Mouse (Mus musculus): ENCODE data around the gene Plscr3.

Gene Plscr3

GRCm38 (mm10) chr11:69895291-69895690 lies 49.1 kb downstream of the Plscr3 start, which contains the start of gene Acap1:
TSS of gene Acap1 (minus strand) at chr11:69895539.
- no peak for DNase-seq (ENCODE audit: low spot score)

DNA sequence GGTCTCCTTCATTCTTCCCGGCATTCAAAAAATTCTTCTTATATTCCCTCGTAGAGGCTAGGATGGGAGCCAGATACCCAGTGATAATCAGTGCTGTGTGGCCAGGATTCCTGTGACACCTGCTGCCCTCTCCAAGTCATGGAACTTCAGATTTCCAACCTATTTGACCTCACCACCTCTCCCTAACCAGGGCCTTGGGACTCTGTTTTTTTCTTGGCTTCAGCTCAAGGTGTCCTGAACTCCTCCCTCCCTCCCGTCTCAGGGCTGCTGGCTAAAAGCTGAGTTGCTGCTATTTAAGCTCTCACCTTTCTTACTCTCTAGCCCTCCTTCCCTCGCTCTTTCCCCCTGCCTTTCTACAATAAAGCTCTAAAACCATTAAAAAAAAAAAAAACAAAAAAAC lies 53.7 kb downstream of the Plscr3 start:
- no peak for DNase-seq (ENCODE audit: low spot score)

DNA sequence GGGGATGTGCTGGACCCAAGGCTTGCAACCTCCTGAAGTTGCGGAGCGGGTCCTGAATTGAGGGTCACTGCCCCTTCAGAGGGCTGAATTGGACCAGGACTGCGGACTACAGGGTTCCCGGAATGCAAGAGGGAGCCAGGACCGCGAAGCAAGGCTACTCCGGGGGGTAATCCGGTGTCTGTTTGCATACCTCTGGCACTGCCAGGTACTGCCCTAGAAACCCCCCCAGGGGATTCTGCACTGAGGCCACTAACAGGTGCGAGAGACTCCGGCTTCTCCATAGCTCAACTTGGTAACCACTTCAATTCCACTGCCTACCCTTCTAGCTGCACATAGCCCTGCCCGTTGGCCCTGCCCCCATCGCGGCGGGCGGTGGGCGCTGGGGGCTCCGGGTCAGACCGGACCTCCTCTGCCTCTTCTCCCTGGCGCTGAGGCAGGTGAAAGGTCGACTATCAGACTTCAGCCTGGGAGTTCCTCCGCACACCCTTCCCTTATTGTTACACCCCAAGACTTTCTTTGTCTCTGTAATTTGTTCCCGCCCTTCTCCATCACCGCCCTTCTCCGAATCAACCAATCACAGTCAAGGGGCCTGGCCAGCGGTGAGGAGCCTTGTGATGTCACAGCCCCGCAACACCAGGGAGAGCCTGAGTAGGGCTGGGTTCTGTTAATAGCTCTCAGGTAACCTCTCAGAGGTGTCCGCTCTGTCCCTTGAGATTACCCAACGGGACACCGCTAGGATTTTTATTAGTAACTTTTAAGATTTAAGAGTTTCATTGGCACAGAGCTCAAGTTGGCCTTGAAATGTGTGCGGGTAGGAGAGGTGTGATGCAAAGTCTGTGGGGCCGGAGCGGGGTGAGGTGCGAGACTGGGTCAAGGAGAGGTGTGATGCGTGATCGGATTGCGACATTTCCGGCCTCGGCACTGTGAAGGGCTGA lies 54.6 kb downstream of the Plscr3 start, which contains the start of the genes 2810408A11Rik and Neurl4:
Gene 2810408A11Rik (minus strand): TSS at position 517 of the 935 bp plus-strand sequence.
Gene Neurl4 (plus strand): TSS at position 602 of the 935 bp plus-strand sequence.
- peak; percentile 89 for DNase-seq (ENCODE audit: low spot score)

- peak; percentile 97 for DNase-seq (ENCODE audit: low spot score)
Observed at GRCm38 (mm10) chr11:69901406-69901846, 55.2 kb downstream of the Plscr3 start.
